Mouse (Mus musculus) inflammation-experienced regulatory T-cells (primary cell): ENCODE data around the gene Panx1. TPM values are rescaled to one million over a fixed set of nuclear protein-coding genes. Genes with fewer than 3 reads are reported as not detected.

Source experiments
- polyA plus RNA-seq, 2 experiments: library from polyadenylated mRNA; unstranded; fragments of 100-300 nt; shearing (Covaris generic); gene quantifications; one replicate each; pipeline ENCODE4 v1.2.1; 2017

Panx1 gene
- polyA plus RNA-seq = 100 to 1,000 TPM; 140 to 150 TPM

DNA sequence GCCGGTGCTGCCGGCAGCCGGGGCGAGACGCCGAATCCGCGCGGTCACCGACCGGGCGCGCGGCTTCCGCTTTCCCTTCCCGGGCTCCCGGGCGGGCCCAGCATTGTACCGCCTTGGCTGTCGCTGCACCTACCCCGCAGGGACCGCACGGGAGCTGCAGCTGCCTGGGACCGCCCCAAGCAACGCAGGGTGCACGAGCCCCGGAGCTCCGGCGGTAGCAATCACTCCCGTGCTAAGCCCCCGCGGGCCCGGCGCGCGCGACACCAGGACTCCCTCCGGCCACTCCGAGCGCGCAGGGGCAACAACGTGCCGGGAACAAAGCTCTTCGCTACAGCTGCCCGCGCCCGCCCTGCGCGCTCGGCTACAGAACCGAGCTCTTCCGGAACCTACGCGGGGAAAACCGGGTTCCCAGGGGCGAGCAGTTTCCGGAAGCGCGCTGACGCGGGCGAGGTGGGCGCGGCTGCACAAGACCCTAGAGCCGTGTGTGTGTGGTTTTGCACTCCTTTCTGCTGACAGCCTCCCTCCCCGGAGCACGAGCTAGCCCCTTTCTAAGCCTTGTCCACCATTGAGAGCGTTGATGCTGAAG lies at the start of gene Panx1:
Panx1 (minus strand) TSS at position 395 of the 586 bp plus-strand sequence.

Other genes with a start within 250 kb of the Panx1 start
- gene Gpr83, start 185.3 kb downstream of the Panx1 start, polyA plus RNA-seq = 10 to 100 TPM; 35.0 to 86.0 TPM
- 1,000 to 10,000 TPM in 1 of 2 experiments, 100 to 1,000 TPM in 1; 418 to 1,067 TPM for gene Izumo1r, start 141.5 kb downstream of the Panx1 start, polyA plus RNA-seq
- gene Hephl1, start 66.6 kb upstream of the Panx1 start, polyA plus RNA-seq = under 1 TPM; 0.12 to 0.49 TPM
- not detected for gene Vstm5, start 193.6 kb upstream of the Panx1 start, polyA plus RNA-seq
- gene Med17, start 234.5 kb upstream of the Panx1 start, polyA plus RNA-seq = 10 to 100 TPM; 62.2 to 64.5 TPM